ENCODE assay signal across 8 mouse cellular contexts in genomic region chr7:73559853-73560190, GRCm38 (mm10). TPM values are rescaled to one million over a fixed set of nuclear protein-coding genes. Genes with fewer than 3 reads are reported as not detected.
DNase-seq lines count a peak whose midpoint lies in the region; ATAC-seq and TF ChIP-seq lines count a peak whose summit lies in the region.

No protein-coding gene starts in this region.

- ATAC-seq in forebrain, embryonic 15.5 days (replicated peaks) = no peak
- no peak for ATAC-seq in liver, embryonic 13.5 days (ENCODE audit: low read depth)

- no peak overlapping the region for H3K4me2 ChIP-seq in forebrain, embryonic 15.5 days (replicated peaks)
- peak overlapping the region; percentile 74 for H3K4me2 ChIP-seq in liver, embryonic 13.5 days

- no peak for DNase-seq in forebrain, embryonic 10.5 days (ENCODE audit: extremely low spot score, low spot score)
- DNase-seq in spleen, adult 2 months (ENCODE audit: low read depth in 1 of 2, low spot score in 2 of 2) = no peak
- DNase-seq in spleen, adult 12 weeks (ENCODE audit: low spot score) = no peak
- no peak for DNase-seq in liver, embryonic 13.5 days
- peak; percentile 2 for DNase-seq in yolk sac, embryonic 10.5 days (ENCODE audit: low spot score)
- DNase-seq in left cerebral cortex, adult 11 months (ENCODE audit: low spot score) = no peak
- no peak for DNase-seq in layer of hippocampus, adult 11-12 months (ENCODE audit: low spot score)

- peaks cover 7% of the 10 kb centered on the region for H3K36me3 ChIP-seq in forebrain, embryonic 10.5 days (replicated peaks)
- H3K36me3 ChIP-seq in forebrain, embryonic 15.5 days = no peaks in the 10 kb centered on the region
- no peaks in the 10 kb centered on the region for H3K36me3 ChIP-seq in spleen, adult 2 months (ENCODE audit: control insufficient read depth, insufficient read depth, low read length)
- no peaks in the 10 kb centered on the region for H3K36me3 ChIP-seq in liver, embryonic 13.5 days

- H3K4me1 ChIP-seq in forebrain, embryonic 10.5 days = peaks cover 33% of the 10 kb centered on the region
- peaks cover 9% of the 10 kb centered on the region for H3K4me1 ChIP-seq in forebrain, embryonic 15.5 days
- H3K4me1 ChIP-seq in spleen, adult 2 months (ENCODE audit: control insufficient read depth, insufficient read depth, insufficient read length) = no peaks in the 10 kb centered on the region; the same call in 1 of the 2 replicates
- H3K4me1 ChIP-seq in liver, embryonic 13.5 days (replicated peaks) = peaks cover 27% of the 10 kb centered on the region

- peak overlapping the region; percentile 99; the same call in 1 of the 2 replicates for H3K4me3 ChIP-seq in forebrain, embryonic 10.5 days
- no peak overlapping the region for H3K4me3 ChIP-seq in forebrain, embryonic 15.5 days
- H3K4me3 ChIP-seq in spleen, adult 2 months (ENCODE audit: extremely low read depth, insufficient read depth, insufficient read length) = no peak overlapping the region
- peak overlapping the region; percentile 73 for H3K4me3 ChIP-seq in liver, embryonic 13.5 days (replicated peaks)

- no peak for TF ChIP-seq POLR2A in spleen, adult 2 months (IDR thresholded peaks at IDR 0.05; ENCODE audit: low read depth, low read length)

- H3K9me3 ChIP-seq in forebrain, embryonic 10.5 days = no peaks in the 10 kb centered on the region
- no peaks in the 10 kb centered on the region for H3K9me3 ChIP-seq in forebrain, embryonic 15.5 days
- no peaks in the 10 kb centered on the region for H3K9me3 ChIP-seq in liver, embryonic 13.5 days (replicated peaks)

- peak overlapping the region; percentile 98 for H3K27ac ChIP-seq in forebrain, embryonic 10.5 days
- no peak overlapping the region for H3K27ac ChIP-seq in forebrain, embryonic 15.5 days (replicated peaks)
- peak overlapping the region; percentile 94 for H3K27ac ChIP-seq in spleen, adult 2 months (ENCODE audit: insufficient read depth, low read length)
- peak overlapping the region; percentile 95 for H3K27ac ChIP-seq in liver, embryonic 13.5 days

- WGBS in forebrain, embryonic 10.5 days = 91% methylated on average over 6 of the region's 6 CpGs
- WGBS in forebrain, embryonic 15.5 days = 89% methylated on average over 6 of the region's 6 CpGs
- WGBS in spleen, adult 2 months = 61% methylated on average over 6 of the region's 6 CpGs
- WGBS in liver, embryonic 13.5 days (ENCODE audit: insufficient replicate concordance) = 65% methylated on average over 6 of the region's 6 CpGs

- H3K27me3 ChIP-seq in forebrain, embryonic 10.5 days (ENCODE audit: poor library complexity, severe bottlenecking) = no peaks in the 10 kb centered on the region
- H3K27me3 ChIP-seq in forebrain, embryonic 15.5 days = no peaks in the 10 kb centered on the region
- no peaks in the 10 kb centered on the region for H3K27me3 ChIP-seq in spleen, adult 2 months (ENCODE audit: control insufficient read depth, insufficient read depth, low read length)
- no peaks in the 10 kb centered on the region for H3K27me3 ChIP-seq in liver, embryonic 13.5 days

- TF ChIP-seq CTCF in spleen, adult 2 months (IDR thresholded peaks at IDR 0.05; ENCODE audit: extremely low read depth, insufficient read depth, insufficient read length, insufficient replicate concordance) = no peak

- no peak overlapping the region for H3K9ac ChIP-seq in forebrain, embryonic 15.5 days (replicated peaks)
- peak overlapping the region; percentile 86 for H3K9ac ChIP-seq in liver, embryonic 13.5 days

RNA-seq across cellular contexts. Expression of gene Chd2, which starts 18.2 kb away (rescaled TPM):
- 45.1 and 45.7 TPM in 2 replicates for polyA plus RNA-seq in forebrain, embryonic 10.5 days (2016; fragmentation: Nextera tagmentation; extraction: Ambion mirVana)
- polyA plus RNA-seq in forebrain, embryonic 15.5 days (2015; fragmentation: Nextera tagmentation; extraction: Ambion mirVana) = 58.0 and 67.1 TPM in 2 replicates
- polyA plus RNA-seq in spleen, adult 2 months (2012; rRNA removed) = 48.6 and 52.5 TPM in 2 replicates
- polyA plus RNA-seq in liver, embryonic 13.5 days (2015; fragmentation: Nextera tagmentation; extraction: Ambion mirVana) = 18.8 and 25.6 TPM in 2 replicates

Comparison
In these comparisons a context has a peak if more than half of its experiments do, and no peak if none do; other contexts are left out.
1. H3K4me3 ChIP-seq: peak in forebrain, embryonic 10.5 days (single experiment) and liver, embryonic 13.5 days (single experiment); none in forebrain, embryonic 15.5 days (single experiment) and spleen, adult 2 months (single experiment).